Mouse (Mus musculus) neural tube, embryonic 15.5 days (tissue): Measurements from ENCODE around the gene Mrln. TPM values are rescaled to one million over a fixed set of nuclear protein-coding genes. Genes with fewer than 3 reads are reported as not detected.
A peak's percentile ranks its signal among the peaks of the same experiment; 100 is the strongest.

Experiments
- ATAC-seq: fragments of 200-750 bp; cut with Nextera tagmentation; 2 replicates; pipeline ENCODE4 v1.8.0; 2017; ENCODE audit warnings: mild to moderate bottlenecking, moderate TSS enrichment, moderate library complexity; ENCODE audit not compliant: low FRiP score
- H3K27ac ChIP-seq: fragments of 300-500 bp; sonication (generic); replicated peaks from 2 replicates; pipeline ENCODE4 v1.5.1; 2015; ENCODE audit warnings: mild to moderate bottlenecking, inconsistent platforms
- H3K27me3 ChIP-seq: fragments of 300-500 bp; sonication (generic); replicated peaks from 2 replicates; pipeline ENCODE4 v1.6.1; 2015; ENCODE audit warnings: inconsistent platforms
- H3K36me3 ChIP-seq: fragments of 300-500 bp; sonication (generic); 2 replicates; pipeline ENCODE4 v1.6.1; 2015; ENCODE audit warnings: inconsistent platforms
- H3K4me1 ChIP-seq: fragments of 300-500 bp; sonication (generic); 2 replicates; pipeline ENCODE4 v1.6.1; 2015; ENCODE audit warnings: inconsistent platforms
- H3K4me2 ChIP-seq: fragments of 300-500 bp; sonication (generic); 2 replicates; pipeline ENCODE4 v1.6.1; 2015; ENCODE audit warnings: inconsistent platforms, mild to moderate bottlenecking, moderate library complexity
- H3K4me3 ChIP-seq: fragments of 300-500 bp; sonication (generic); replicated peaks from 2 replicates; pipeline ENCODE4 v1.5.1; 2015; ENCODE audit warnings: mild to moderate bottlenecking, inconsistent platforms
- H3K9ac ChIP-seq: fragments of 300-500 bp; sonication (generic); replicated peaks from 2 replicates; pipeline ENCODE4 v1.6.1; 2015; ENCODE audit warnings: mild to moderate bottlenecking, inconsistent platforms
- H3K9me3 ChIP-seq: fragments of 300-500 bp; sonication (generic); replicated peaks from 2 replicates; pipeline ENCODE4 v1.6.1; 2016; ENCODE audit warnings: inconsistent platforms
- WGBS: fragments of 180-500 bp; shearing (Covaris S2); methylation state at CpG from one replicate; pipeline ENCODE4 v1.1.7; 2015; ENCODE audit warnings: mixed read lengths; 5-methylcytosine and 5-hydroxymethylcytosine counted together
- polyA plus RNA-seq: library from polyadenylated mRNA; unstranded; fragments of >200 nt; fragmentation: Nextera tagmentation; extraction: Ambion mirVana; gene quantifications from 2 replicates; pipeline ENCODE4 v1.2.1, GENCODE M21; 2015

Mrln gene
- polyA plus RNA-seq, 1 experiment from 2014 or later: 4.4 TPM

DNA sequence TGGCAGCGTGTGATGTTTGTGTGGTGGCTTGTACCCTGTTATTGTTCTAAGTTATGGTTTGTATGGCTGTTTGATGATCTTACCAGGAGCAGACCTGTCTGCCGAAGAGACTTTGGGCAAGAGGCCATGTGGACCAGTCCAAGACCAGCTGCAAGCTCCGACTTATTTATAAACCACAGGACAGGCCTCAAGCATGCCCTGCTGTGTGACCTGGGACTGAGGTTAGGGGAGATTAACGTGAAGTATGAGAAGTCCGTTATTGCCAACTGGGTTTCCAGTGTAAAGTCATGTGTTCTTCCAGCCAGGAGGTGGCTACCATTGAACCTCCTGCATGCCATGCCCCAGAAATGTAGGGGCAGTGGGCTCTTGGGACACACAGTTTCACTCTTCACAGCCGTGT is 25.9 kb downstream of the Mrln start:
- WGBS: 89% methylated on average over 6 of the region's 6 CpGs
- ATAC-seq: no peak
- no peaks in the 10 kb centered on the region for H3K4me1 ChIP-seq
- no peak overlapping the region for H3K4me3 ChIP-seq
- H3K9ac ChIP-seq: no peak overlapping the region
- H3K36me3 ChIP-seq: no peaks in the 10 kb centered on the region
- H3K27ac ChIP-seq: no peak overlapping the region
- no peak overlapping the region for H3K4me2 ChIP-seq
- H3K27me3 ChIP-seq: no peaks in the 10 kb centered on the region
- no peaks in the 10 kb centered on the region for H3K9me3 ChIP-seq

DNA sequence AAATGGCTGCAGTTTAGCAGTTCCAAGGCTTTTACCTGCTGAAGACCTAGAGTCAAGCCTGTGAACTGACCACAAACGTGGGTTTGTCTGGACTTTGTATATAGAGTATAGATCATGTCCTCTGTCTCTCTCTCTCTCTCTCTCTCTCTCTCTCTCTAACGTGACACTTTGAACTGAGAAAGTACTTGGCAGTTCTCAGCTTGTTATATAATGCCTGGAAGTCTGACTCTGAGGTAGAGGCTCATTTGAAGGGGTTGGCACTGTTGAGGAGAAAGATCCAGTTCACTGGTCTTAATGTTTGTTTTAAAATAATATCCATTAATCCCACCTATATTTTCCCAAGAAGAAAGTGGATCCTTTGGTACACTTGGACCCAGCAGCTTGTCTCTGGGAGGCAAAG is 33.5 kb downstream of the Mrln start:
- H3K4me1 ChIP-seq: no peaks in the 10 kb centered on the region
- H3K27me3 ChIP-seq: no peaks in the 10 kb centered on the region
- no peaks in the 10 kb centered on the region for H3K36me3 ChIP-seq
- no peak overlapping the region for H3K9ac ChIP-seq
- no peak overlapping the region for H3K4me2 ChIP-seq
- no peaks in the 10 kb centered on the region for H3K9me3 ChIP-seq
- no peak overlapping the region for H3K27ac ChIP-seq
- WGBS: 73% methylated on average over 2 of the region's 2 CpGs
- ATAC-seq: no peak
- no peak overlapping the region for H3K4me3 ChIP-seq

DNA sequence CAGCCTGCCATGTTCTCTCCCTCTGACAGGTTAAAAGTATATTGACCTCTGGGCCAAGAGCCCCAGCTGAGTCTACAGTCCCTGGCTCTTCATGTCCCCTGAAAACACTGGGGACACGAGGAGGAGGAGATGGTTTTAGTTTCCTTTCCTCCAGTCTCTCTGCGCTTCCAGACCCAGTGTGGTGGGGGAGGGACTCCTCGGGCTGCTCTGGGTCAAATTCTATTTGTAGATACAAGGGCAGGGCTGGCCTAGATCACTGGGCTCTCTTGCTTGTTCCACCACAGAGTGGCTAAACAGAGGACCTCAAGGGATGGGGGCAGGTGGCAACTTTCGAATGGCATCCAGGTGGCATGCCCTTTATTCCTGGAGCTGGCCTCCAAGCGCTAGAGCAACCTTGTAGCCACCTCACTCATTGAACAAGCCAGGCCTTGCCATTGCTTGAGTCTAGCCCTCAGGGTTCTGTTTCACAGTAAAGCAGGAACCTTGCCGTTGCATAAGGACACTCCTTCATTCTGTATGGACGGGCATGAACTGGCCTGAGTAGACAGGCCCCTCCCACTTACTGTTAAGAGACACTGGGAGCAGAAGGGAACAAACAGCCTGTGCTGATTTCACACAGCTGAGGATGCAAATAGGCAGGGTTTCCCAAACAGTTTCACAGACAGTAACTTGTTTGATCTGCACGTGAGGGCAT is 38.4 kb downstream of the Mrln start:
- Histone ChIP-seq H3K27ac (no peak overlapping the region), H3K36me3 (no peaks in the 10 kb centered on the region), H3K4me1 (peaks cover 18% of the 10 kb centered on the region), H3K9ac (no peak overlapping the region), H3K9me3 (no peaks in the 10 kb centered on the region), H3K4me3 (no peak overlapping the region), H3K27me3 (peaks cover 24% of the 10 kb centered on the region), H3K4me2 (no peak overlapping the region)
- 59% methylated on average over 8 of the region's 8 CpGs for WGBS
- no peak for ATAC-seq

DNA sequence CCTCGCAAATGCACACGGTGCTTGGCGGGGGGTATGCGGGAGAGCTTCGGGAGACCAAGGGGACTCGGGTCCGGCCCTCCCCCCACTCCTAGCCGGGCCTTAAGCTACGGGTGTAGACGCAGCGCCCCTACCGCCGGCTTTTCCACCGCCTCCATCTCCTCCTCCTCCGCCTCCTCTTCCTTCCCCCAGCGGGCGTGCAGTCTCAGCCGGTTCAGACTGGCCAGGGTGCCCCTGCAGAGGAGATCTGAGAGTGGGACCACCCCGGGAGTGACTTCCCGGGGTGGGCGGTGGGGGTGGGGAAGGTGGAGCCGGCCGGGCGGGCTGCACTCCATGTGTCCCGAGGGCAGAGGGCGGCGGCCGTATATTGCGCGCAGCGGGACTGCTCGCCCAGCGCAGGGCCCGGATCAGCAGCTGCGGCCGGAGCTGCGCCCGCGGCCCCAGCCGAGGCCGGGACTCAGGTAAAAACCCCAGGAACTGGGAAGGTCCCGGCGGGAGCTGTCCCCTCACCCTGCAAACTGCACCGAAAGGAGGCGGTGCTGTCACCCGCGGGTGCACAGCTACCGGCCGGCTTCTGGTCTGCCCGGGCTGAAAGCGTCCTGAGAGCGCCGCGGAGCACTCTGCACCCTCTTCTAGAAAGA is 40.6 kb downstream of the Mrln start, which contains the start of gene Slc16a9:
Gene Slc16a9 (plus strand): TSS at position 180 of the 638 bp plus-strand sequence.
- under 1% methylated on average over 50 of the region's 54 CpGs for WGBS
- H3K36me3 ChIP-seq: no peaks in the 10 kb centered on the region
- peak within 1 kb of the TSS; percentile 59 for H3K4me3 ChIP-seq
- no peak within 1 kb of the TSS for H3K27ac ChIP-seq
- peak within 1 kb of the TSS; percentile 66 for H3K9ac ChIP-seq
- H3K4me1 ChIP-seq: peaks cover 18% of the 10 kb centered on the region
- peak; percentile 93 for ATAC-seq
- H3K4me2 ChIP-seq: peak within 1 kb of the TSS; percentile 89
- H3K27me3 ChIP-seq: peaks cover 26% of the 10 kb centered on the region
- H3K9me3 ChIP-seq: no peaks in the 10 kb centered on the region

DNA sequence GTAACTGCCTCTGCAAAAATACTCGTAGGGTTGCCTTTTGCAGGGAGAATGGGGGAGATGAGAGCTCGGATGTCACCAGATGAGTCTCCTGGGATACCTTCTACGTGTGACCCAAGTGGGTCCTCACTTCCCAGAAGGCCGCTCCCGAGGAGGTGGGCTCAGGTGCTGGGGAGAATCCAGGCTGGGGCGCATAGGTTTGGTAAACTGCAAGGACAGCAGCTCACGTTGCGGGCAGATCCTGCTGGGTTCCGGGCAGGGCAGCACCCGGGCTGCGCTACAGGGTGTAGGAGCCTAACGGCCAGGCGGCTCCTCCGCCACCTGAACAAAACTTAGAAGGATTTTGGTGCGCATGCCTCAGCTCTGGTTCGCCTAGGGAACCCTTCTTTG is 41.1 kb downstream of the Mrln start:
- ATAC-seq: peak; percentile 52; the same call in 1 of the 2 replicates
- 2% methylated on average over 16 of the region's 16 CpGs for WGBS
- Histone ChIP-seq H3K9me3 (no peaks in the 10 kb centered on the region), H3K4me1 (peaks cover 18% of the 10 kb centered on the region), H3K36me3 (no peaks in the 10 kb centered on the region), H3K27me3 (peaks cover 26% of the 10 kb centered on the region), H3K27ac (no peak overlapping the region), H3K4me2 (peak overlapping the region; percentile 89), H3K4me3 (peak overlapping the region; percentile 59), H3K9ac (peak overlapping the region; percentile 66)

DNA sequence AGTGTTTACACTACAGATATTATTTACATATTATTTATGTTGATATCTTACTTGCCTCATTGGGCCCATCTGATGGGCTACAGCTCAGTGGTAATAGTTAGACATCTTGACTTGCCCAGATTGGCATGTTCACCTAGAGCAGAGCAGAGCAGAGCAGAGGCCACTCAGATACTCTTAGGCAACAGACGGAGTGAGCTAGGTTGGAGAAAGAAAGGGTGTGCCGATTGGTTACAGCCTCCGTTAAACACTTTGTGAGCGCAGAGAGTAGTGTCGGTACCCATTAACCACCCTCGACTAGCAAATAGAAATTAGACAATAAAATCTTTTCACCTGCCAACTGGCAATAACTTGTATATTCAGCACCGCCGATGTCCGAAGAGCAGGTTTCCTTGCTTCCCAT is 41.6 kb downstream of the Mrln start:
- Histone ChIP-seq H3K4me2 (peak overlapping the region; percentile 89), H3K27me3 (peaks cover 26% of the 10 kb centered on the region), H3K9me3 (no peaks in the 10 kb centered on the region), H3K27ac (no peak overlapping the region), H3K4me3 (peak overlapping the region; percentile 59), H3K4me1 (peaks cover 18% of the 10 kb centered on the region), H3K9ac (no peak overlapping the region), H3K36me3 (no peaks in the 10 kb centered on the region)
- ATAC-seq: no peak
- WGBS: 22% methylated on average over 9 of the region's 9 CpGs

DNA sequence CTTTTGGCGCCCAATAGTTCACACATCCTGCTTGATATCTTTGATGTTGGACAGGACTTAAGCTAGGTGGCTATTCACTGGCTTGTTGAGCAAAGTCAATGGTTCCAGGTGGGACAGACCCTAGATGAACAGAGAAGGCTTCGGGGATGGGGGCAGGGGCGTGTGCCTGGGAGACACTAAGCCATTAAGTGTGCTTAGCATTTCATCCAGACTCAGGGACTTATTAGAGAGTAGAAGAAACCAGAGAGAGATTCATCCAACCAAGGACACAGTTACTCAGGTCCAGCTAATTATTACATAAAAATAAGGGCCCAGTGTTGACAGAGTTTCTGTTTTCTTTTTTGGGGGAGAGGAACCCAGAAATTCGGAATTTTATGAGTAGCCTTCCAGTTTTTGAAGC is 45.9 kb downstream of the Mrln start:
- Histone ChIP-seq H3K27ac (no peak overlapping the region), H3K4me3 (no peak overlapping the region), H3K4me1 (peaks cover 10% of the 10 kb centered on the region), H3K4me2 (no peak overlapping the region), H3K9me3 (no peaks in the 10 kb centered on the region), H3K9ac (no peak overlapping the region), H3K27me3 (peaks cover 14% of the 10 kb centered on the region), H3K36me3 (no peaks in the 10 kb centered on the region)
- ATAC-seq: no peak
- WGBS: 80% methylated on average over 4 of the region's 4 CpGs

DNA sequence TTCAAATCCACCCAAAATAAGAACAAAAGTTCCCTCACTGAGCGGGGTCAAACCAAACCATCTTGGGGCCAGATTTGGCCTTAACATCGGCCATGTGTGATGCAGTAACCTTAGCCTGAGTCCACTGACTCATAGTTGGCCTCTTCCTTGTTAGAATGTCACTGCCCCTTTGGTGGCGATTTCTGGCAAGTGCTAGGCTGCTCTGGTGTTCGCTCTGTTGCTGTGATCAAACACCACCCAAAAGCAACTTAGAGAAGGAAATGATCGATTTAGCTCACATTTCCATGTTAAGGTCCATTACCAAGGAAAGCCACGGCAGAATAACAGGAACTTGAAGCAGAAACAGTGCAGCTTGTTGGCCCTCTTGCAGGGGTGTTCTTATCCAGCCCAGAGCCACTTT is 46.3 kb downstream of the Mrln start:
- H3K27ac ChIP-seq: no peak overlapping the region
- H3K27me3 ChIP-seq: peaks cover 14% of the 10 kb centered on the region
- no peak overlapping the region for H3K4me3 ChIP-seq
- WGBS: 89% methylated on average over 6 of the region's 6 CpGs
- H3K9me3 ChIP-seq: no peaks in the 10 kb centered on the region
- H3K4me1 ChIP-seq: peaks cover 6% of the 10 kb centered on the region
- no peak overlapping the region for H3K9ac ChIP-seq
- no peak overlapping the region for H3K4me2 ChIP-seq
- no peaks in the 10 kb centered on the region for H3K36me3 ChIP-seq
- no peak for ATAC-seq

DNA sequence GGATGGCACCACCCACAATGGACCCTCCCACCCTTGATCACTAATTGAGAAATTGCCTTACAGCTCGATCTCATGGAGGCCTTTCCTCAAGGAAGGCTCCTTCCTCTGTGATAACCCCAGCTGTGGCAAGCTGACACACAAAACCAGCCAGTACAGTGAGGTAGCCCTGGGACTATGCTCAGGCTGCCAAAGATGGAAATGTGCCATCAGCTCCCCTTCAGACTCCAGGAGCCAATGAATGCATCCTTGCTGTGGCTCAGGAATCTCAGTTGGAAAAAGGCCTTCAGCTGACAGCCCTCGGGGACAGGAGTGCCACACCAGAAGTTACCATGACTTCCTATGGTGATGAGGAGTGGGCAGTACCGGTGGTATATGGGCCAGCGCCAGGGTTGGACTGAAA is 50.2 kb downstream of the Mrln start:
- no peak for ATAC-seq
- Histone ChIP-seq H3K9me3 (no peaks in the 10 kb centered on the region), H3K4me1 (no peaks in the 10 kb centered on the region), H3K9ac (no peak overlapping the region), H3K4me2 (no peak overlapping the region), H3K36me3 (no peaks in the 10 kb centered on the region), H3K27me3 (no peaks in the 10 kb centered on the region), H3K27ac (no peak overlapping the region), H3K4me3 (no peak overlapping the region)
- WGBS: 61% methylated on average over 4 of the region's 4 CpGs

DNA sequence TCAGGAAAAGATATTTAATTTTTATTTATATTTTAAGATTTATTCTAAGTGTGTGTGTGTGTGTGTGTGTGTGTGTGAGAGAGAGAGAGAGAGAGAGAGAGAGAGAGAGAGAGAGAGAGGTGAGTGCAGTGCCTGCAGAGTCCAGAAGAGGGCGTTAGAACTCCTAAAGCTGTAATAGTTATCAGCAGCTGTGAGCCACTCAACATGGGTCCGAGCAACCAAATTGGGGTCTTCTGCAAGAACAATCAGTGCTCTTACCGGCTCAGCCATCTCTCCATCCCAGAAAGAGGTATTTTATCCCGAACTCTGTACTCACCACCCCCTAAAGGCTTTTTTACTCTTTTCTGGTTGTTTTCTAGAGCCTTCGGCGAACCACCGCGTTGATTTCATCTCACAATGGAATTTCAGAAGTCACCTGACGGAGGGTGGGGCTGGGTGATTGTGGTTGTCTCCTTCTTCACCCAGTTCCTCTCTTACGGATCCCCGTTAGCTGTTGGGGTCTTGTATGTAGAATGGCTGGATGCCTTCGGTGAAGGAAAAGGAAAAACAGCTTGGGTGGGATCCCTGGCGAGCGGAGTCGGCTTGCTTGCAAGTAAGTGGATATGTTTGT is 51.2 kb downstream of the Mrln start:
- H3K9ac ChIP-seq: no peak overlapping the region
- H3K27me3 ChIP-seq: no peaks in the 10 kb centered on the region
- H3K4me2 ChIP-seq: no peak overlapping the region
- no peaks in the 10 kb centered on the region for H3K9me3 ChIP-seq
- H3K4me3 ChIP-seq: no peak overlapping the region
- H3K36me3 ChIP-seq: no peaks in the 10 kb centered on the region
- 91% methylated on average over 15 of the region's 15 CpGs for WGBS
- ATAC-seq: no peak
- H3K4me1 ChIP-seq: no peaks in the 10 kb centered on the region
- no peak overlapping the region for H3K27ac ChIP-seq

DNA sequence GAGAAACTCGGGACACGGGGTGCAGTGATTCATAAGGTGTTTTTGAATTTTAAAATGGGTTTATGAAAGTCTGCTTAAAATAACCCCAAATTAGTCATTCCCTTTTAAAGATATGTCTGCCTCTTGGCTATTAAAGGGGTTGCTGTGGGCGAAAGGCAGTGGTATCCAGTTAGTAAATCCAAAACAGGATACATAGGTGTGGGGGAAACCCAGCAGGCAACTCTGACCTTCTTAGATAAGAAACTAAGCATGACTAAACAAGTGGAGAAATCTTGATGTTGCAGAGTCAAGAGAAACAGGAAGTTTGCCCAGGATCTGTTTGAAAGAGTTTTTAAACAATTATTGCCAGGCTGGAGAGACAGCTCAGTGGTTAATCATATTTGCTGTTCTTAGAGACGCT is 52.6 kb downstream of the Mrln start:
- 86% methylated on average over 4 of the region's 4 CpGs for WGBS

DNA sequence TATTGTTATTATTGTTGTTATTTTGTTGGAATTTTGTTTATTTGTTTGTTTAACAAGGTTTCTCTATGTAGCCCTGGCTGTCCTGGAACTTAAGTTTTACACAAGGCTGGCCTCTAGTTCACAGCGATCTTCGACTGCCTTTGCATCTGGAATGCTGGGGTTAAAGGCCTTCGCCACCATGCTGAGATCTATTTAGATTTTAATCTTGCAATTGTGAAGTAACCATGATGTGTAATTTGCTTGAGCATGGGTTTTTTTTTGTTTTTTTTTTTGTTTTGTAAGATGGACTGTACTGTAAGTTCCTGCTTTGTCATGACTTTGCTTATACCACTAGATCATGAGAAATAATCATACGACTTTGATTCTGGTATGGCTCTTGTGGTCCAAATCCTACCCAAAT is 56.4 kb downstream of the Mrln start:
- no peak overlapping the region for H3K4me3 ChIP-seq
- H3K9ac ChIP-seq: no peak overlapping the region
- no peak overlapping the region for H3K27ac ChIP-seq
- H3K9me3 ChIP-seq: no peaks in the 10 kb centered on the region
- 67% methylated on average over 4 of the region's 4 CpGs for WGBS
- no peak overlapping the region for H3K4me2 ChIP-seq
- no peaks in the 10 kb centered on the region for H3K27me3 ChIP-seq
- no peaks in the 10 kb centered on the region for H3K36me3 ChIP-seq
- no peak for ATAC-seq
- H3K4me1 ChIP-seq: no peaks in the 10 kb centered on the region

More for the DNA sequence above, 52.6 kb downstream of the Mrln start:
- Histone ChIP-seq H3K36me3 (no peaks in the 10 kb centered on the region), H3K4me3 (no peak overlapping the region), H3K27ac (no peak overlapping the region), H3K9ac (no peak overlapping the region), H3K4me2 (no peak overlapping the region), H3K4me1 (no peaks in the 10 kb centered on the region), H3K27me3 (no peaks in the 10 kb centered on the region), H3K9me3 (no peaks in the 10 kb centered on the region)
- ATAC-seq: no peak
